Mouse (Mus musculus): Measurements from ENCODE around the gene Arl8a. TPM values are rescaled to one million over a fixed set of nuclear protein-coding genes. Genes with fewer than 3 reads are reported as not detected.

Arl8a gene
- polyA plus RNA-seq, 1 experiment from 2014 or later = 60.6 TPM

DNA sequence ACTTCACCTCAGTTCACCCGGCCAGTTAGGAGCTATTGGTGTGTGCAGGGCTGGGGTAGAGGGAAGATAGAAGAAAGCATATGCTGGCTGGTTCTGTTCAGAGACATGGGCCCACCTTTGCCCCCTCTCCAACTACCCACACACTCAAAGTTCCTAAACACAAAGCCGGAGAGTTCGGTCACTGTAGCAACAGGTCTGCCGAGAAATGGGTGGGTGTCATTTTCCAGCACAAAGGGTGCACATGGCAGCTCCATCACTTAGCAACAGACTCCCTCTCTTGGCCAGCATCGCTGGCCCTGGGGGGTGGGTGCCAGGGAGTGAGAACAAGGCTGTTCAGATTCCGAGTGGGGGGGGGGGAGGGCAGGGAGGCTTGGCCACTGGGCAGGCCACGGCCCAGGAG, 12.4 kb downstream of the Arl8a start:
- Histone ChIP-seq H3K9me3 (no peaks in the 10 kb centered on the region), H3K4me1 (replicated peaks) (peaks cover 10% of the 10 kb centered on the region), H3K9ac (no peak overlapping the region), H3K27ac (no peak overlapping the region), H3K27me3 (replicated peaks) (no peaks in the 10 kb centered on the region), H3K36me3 (peaks cover 7% of the 10 kb centered on the region; the same call in 1 of the 2 replicates), H3K4me3 (replicated peaks) (no peak overlapping the region), H3K4me2 (replicated peaks) (no peak overlapping the region)
- no peak for ATAC-seq
- WGBS = 70% methylated on average over 7 of the region's 7 CpGs

DNA sequence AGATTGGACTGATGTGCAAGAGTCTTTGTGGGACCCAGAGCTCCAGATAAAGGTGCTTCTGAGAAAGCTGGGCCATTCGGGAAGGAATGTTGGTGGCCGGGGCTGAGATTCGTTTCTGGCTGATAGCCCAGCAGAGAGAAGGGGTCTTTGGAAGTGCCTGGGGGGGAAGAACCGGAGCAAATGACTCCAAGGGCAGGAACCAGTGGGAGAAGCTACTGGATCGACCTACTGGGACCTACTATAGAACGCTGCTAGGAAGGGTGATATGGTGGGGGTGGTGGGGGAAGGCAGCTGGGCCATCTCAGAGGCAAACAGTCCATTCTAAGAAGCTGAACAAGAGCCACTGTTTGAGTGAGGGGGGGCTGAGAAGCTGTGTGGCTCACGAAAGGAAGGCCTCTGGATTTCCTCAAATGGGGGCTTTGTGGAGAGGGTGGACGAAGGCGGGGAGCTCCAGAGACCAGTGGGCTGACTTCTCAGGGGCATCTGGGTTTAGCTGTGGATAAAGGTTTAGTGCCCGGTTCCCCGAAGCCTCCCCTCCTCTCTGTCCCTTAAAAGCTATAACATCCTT, 13.0 kb downstream of the Arl8a start:
- Histone ChIP-seq H3K27me3 (replicated peaks) (no peaks in the 10 kb centered on the region), H3K4me3 (replicated peaks) (no peak overlapping the region), H3K4me2 (replicated peaks) (no peak overlapping the region), H3K4me1 (replicated peaks) (peaks cover 4% of the 10 kb centered on the region), H3K9me3 (no peaks in the 10 kb centered on the region), H3K36me3 (peaks cover 7% of the 10 kb centered on the region; the same call in 1 of the 2 replicates), H3K9ac (no peak overlapping the region), H3K27ac (no peak overlapping the region)
- ATAC-seq = no peak
- 59% methylated on average over 11 of the region's 11 CpGs for WGBS

DNA sequence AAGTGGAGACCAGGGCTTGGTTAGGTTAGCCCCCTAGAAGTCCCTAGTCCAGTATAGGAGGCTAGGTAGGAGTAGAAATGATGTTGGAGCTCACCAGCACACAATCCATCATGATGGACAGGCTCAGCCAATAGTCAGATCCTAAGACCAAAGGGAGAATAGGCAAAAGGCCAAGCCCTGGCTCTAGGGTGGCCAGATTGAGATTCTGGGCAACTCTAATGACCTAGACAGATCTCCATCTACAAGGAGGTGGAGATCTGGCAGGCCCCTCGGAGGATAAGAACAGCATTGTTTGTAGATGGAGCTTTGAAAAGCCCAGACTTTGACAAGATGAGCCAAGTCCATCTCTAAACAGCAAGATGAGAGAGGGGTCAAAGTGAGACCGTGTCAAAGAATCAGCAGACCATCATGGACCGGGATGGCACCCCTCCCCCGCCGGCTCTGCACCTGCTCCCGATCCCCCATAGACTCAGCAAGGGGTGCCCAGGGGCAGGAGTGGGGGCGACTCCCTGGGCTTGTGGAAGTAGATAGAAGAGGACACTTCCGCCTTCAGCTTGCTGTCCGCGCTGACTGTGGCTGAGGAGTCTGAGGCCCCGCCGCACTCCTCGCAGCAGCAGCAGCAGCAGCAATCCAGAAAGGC, 13.9 kb downstream of the Arl8a start:
- Histone ChIP-seq H3K27me3 (replicated peaks) (no peaks in the 10 kb centered on the region), H3K27ac (no peak overlapping the region), H3K4me3 (replicated peaks) (no peak overlapping the region), H3K4me1 (replicated peaks) (0 out of 2 replicates have a peak, but pooled peaks cover 3% of the 10 kb centered on the region), H3K4me2 (replicated peaks) (no peak overlapping the region), H3K36me3 (peaks cover 7% of the 10 kb centered on the region; the same call in 1 of the 2 replicates), H3K9ac (no peak overlapping the region), H3K9me3 (no peaks in the 10 kb centered on the region)
- 79% methylated on average over 13 of the region's 13 CpGs for WGBS
- no peak for ATAC-seq

DNA sequence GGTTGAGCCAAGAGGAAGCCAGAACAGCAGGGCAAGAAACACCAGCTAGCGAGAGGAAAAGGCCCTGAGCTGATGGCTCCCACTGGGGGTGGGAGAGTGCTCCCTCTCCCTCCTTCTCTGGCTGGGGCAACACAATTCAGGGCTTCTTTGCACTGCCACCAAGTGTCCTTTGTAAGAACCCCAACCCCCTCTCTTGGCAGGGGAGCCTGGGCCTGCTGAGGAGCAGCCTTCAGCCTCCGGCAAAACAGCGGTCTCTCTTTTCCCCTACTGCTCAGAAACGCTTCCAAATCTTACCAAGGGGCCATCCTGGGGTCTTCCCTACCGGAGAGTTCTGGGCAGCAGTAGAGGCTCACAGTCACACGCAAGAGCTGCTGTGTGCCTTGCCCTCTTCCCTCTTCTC, 16.1 kb downstream of the Arl8a start:
- H3K4me3 ChIP-seq (replicated peaks) = no peak overlapping the region
- H3K9me3 ChIP-seq = no peaks in the 10 kb centered on the region
- no peak overlapping the region for H3K9ac ChIP-seq
- WGBS = 72% methylated on average over 6 of the region's 6 CpGs
- H3K27me3 ChIP-seq (replicated peaks) = no peaks in the 10 kb centered on the region
- no peak for ATAC-seq
- H3K4me1 ChIP-seq (replicated peaks) = 0 out of 2 replicates have a peak, but pooled peaks cover 3% of the 10 kb centered on the region
- H3K27ac ChIP-seq = no peak overlapping the region
- H3K4me2 ChIP-seq (replicated peaks) = no peak overlapping the region
- H3K36me3 ChIP-seq = no peaks in the 10 kb centered on the region

DNA sequence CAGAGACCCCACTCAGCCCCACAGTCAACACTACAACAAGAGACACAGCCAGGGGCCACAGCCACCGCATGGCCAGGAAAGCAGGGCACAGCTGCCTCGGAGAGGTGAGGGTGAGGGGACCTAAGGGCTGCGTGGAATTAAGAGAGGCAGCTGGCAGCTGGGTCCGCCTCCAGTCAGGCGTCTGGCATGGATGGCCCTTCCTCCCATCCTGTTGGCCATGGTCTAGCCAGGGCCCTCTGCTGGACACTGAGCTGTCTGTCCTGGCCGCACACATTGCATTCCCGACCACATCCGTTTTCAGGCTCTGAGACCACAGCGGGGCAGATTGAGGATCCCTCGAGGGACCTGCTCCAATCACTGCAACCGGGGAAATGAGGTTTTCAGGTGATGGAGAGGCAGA, 20.8 kb downstream of the Arl8a start, which contains the start of gene Gpr37l1:
Gpr37l1 (minus strand) TSS at position 247 of the 400 bp plus-strand sequence.
- Histone ChIP-seq H3K27me3 (replicated peaks) (no peaks in the 10 kb centered on the region), H3K9me3 (no peaks in the 10 kb centered on the region), H3K27ac (no peak within 1 kb of the TSS), H3K36me3 (no peaks in the 10 kb centered on the region), H3K4me2 (replicated peaks) (no peak within 1 kb of the TSS), H3K4me3 (replicated peaks) (no peak within 1 kb of the TSS), H3K4me1 (replicated peaks) (peaks cover 15% of the 10 kb centered on the region; the same call in 1 of the 2 replicates), H3K9ac (no peak within 1 kb of the TSS)
- no peak for ATAC-seq
- 64% methylated on average over 11 of the region's 11 CpGs for WGBS

DNA sequence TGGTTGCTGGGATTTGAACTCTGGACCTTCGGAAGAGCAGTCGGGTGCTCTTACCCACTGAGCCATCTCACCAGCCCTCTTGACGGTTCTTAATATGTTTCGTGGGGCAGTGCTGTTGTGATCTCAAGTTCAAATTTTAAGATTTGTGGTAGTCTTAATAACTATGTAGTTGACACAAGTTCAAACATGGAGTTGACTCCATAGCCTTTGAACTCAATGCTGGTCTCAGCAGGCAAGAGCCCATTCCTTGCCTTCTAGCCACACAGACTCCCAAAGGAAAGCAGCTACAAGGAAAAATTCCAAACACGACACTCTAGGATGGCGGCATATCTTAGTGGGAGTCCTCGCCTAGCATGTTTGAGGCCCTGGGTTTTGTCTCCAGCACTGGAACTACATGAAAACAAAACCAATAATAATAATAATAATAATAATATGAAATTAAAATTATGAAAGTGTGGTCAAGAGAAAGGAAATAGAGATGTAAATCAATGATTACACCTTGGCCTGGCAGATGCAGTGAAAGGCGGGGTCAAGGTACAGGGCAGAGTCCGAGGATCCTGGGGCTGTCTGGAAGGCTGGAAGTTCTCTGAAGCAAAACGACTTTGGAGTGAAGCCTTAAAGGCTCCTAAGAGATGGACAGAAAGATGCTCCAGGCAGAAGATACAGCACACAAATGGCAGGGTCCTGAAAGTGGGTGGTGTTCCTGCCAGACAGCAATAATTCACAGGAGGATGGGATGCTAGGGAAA, 22.0 kb downstream of the Arl8a start:
- Histone ChIP-seq H3K9ac (no peak overlapping the region), H3K4me1 (replicated peaks) (peaks cover 12% of the 10 kb centered on the region; the same call in 1 of the 2 replicates), H3K27me3 (replicated peaks) (no peaks in the 10 kb centered on the region), H3K4me3 (replicated peaks) (no peak overlapping the region), H3K27ac (no peak overlapping the region), H3K4me2 (replicated peaks) (no peak overlapping the region), H3K9me3 (no peaks in the 10 kb centered on the region), H3K36me3 (no peaks in the 10 kb centered on the region)
- ATAC-seq = no peak
- 86% methylated on average over 10 of the region's 10 CpGs for WGBS

DNA sequence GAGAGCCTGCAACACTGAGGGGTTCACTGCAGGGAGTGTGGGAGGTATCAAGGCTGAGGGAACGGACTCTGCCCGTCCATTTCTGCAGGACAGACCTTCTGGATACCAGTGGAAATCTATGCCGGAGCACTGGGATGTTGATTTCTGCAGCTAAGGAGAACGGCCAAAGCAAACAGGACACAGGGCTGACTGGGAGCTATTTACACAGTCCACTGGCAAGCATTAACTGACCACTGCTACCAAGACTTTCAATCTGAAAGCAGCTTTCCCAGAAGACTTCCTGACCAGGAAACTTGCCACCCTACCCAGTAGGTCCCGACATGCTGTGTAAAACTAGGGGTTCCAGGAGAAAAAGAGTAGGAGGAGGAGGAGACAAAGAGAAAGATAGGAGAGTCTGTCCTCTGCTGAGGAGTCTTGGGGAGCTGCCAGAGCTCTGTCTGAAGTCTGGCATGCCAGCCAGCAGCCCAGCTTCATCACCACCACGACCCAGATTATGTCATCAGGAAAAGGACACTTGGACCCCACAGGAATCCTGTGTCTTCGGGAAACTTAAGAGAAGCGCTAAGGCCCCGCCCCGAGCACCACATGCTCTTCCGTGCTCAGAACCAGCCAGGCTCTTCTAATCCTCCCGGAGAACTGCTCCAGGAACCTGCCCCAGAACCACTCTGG, 23.1 kb downstream of the Arl8a start:
- WGBS = 45% methylated on average over 12 of the region's 12 CpGs
- Histone ChIP-seq H3K4me2 (replicated peaks) (no peak overlapping the region), H3K27me3 (replicated peaks) (no peaks in the 10 kb centered on the region), H3K4me1 (replicated peaks) (peaks cover 12% of the 10 kb centered on the region; the same call in 1 of the 2 replicates), H3K36me3 (no peaks in the 10 kb centered on the region), H3K27ac (no peak overlapping the region), H3K9ac (no peak overlapping the region), H3K4me3 (replicated peaks) (no peak overlapping the region), H3K9me3 (no peaks in the 10 kb centered on the region)
- no peak for ATAC-seq

DNA sequence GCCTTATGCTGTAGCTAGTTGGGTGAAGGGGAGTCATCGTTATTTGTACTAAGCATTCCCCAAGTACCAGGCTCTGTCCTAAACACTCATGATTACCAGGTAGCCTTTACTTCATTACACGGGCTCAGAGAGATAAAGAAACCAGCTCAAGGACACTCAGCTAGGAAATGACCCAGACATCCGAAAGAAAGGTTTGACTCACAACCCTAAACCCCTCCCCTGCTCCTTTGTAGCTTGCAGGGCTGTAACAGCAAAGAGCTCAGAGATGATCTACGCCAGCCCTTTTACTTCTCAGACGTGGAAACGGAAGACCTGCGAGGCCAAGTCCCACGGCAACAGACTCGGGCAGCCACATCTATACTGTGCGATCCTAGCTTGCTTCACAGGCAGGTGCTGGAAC, 23.7 kb downstream of the Arl8a start:
- no peak overlapping the region for H3K4me2 ChIP-seq (replicated peaks)
- ATAC-seq = no peak
- H3K9ac ChIP-seq = no peak overlapping the region
- no peaks in the 10 kb centered on the region for H3K9me3 ChIP-seq
- no peaks in the 10 kb centered on the region for H3K27me3 ChIP-seq (replicated peaks)
- peaks cover 12% of the 10 kb centered on the region for H3K4me1 ChIP-seq (replicated peaks)
- H3K36me3 ChIP-seq = no peaks in the 10 kb centered on the region
- H3K27ac ChIP-seq = no peak overlapping the region
- no peak overlapping the region for H3K4me3 ChIP-seq (replicated peaks)
- 52% methylated on average over 10 of the region's 10 CpGs for WGBS

DNA sequence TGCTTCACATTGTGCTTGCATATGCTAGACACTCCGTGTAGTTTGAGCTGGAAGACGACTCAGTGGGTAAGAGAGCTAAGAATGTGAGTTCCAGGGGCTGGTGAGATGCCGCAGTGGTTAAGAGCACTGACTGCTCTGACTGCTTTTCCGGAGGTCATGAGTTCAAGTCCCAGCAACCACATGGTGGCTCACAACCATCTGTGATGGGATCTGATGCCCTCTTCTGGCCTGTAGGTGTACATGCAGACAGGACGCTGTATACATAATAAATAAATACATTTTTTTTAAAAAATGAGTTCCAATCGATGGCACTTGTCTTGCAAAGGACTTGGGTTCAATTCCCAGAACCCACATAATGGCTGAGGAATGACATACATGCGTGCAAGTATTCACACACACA, 24.6 kb downstream of the Arl8a start:
- ATAC-seq = no peak
- H3K36me3 ChIP-seq = no peaks in the 10 kb centered on the region
- no peaks in the 10 kb centered on the region for H3K27me3 ChIP-seq (replicated peaks)
- H3K4me1 ChIP-seq (replicated peaks) = peaks cover 12% of the 10 kb centered on the region
- H3K27ac ChIP-seq = no peak overlapping the region
- H3K4me2 ChIP-seq (replicated peaks) = no peak overlapping the region
- no peak overlapping the region for H3K9ac ChIP-seq
- no peaks in the 10 kb centered on the region for H3K9me3 ChIP-seq
- no peak overlapping the region for H3K4me3 ChIP-seq (replicated peaks)
- WGBS = 80% methylated on average over 7 of the region's 7 CpGs

DNA sequence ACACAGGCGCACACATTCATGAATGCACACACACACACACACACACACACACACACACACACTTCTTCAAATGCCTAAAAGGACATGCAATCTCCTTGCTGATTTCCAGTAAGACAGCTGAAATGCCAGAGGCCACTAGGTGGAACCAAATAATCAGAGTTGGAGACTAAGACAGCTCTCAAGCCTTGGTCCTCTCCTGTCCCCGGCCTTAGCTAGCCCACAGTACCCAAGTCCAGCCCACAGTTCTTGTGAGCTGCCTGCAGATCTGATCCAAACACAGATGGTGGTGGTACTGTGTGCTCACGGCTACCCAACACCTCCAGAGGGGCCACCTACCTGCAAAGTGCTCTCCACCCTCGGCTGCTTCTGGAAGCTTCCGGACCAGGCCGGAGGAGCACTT, 25.4 kb downstream of the Arl8a start:
- Histone ChIP-seq H3K9me3 (no peaks in the 10 kb centered on the region), H3K4me2 (replicated peaks) (no peak overlapping the region), H3K4me3 (replicated peaks) (no peak overlapping the region), H3K4me1 (replicated peaks) (peaks cover 12% of the 10 kb centered on the region), H3K9ac (0 out of 2 replicates have a peak overlapping the region, but pooled peaks have one; percentile 15), H3K27ac (no peak overlapping the region), H3K27me3 (replicated peaks) (no peaks in the 10 kb centered on the region), H3K36me3 (no peaks in the 10 kb centered on the region)
- ATAC-seq = peak; percentile 76
- WGBS = 48% methylated on average over 6 of the region's 6 CpGs

DNA sequence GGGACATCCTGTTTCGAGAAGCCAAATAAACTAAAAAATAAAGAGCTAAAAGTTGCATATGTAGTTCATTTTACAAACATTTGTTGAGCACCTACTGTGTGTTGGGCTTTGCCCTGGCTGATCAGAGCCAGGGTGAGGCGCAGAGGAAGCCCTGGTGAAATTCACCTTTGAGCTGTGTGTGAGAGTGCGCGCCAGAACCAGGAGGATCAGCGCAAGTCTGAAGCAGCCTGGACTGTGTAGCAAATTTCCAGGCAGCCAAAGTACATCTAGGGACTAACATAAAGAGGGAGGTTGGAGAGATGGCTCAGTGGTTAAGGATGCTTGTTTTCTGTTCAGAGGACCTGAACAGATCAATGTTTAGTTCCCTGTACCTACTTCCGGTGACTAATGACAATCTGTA, 26.7 kb downstream of the Arl8a start:
- H3K4me3 ChIP-seq (replicated peaks) = no peak overlapping the region
- no peaks in the 10 kb centered on the region for H3K9me3 ChIP-seq
- H3K36me3 ChIP-seq = no peaks in the 10 kb centered on the region
- no peaks in the 10 kb centered on the region for H3K27me3 ChIP-seq (replicated peaks)
- H3K27ac ChIP-seq = no peak overlapping the region
- no peak overlapping the region for H3K4me2 ChIP-seq (replicated peaks)
- H3K9ac ChIP-seq = no peak overlapping the region
- H3K4me1 ChIP-seq (replicated peaks) = peaks cover 12% of the 10 kb centered on the region
- no peak for ATAC-seq
- WGBS = 88% methylated on average over 6 of the region's 6 CpGs

DNA sequence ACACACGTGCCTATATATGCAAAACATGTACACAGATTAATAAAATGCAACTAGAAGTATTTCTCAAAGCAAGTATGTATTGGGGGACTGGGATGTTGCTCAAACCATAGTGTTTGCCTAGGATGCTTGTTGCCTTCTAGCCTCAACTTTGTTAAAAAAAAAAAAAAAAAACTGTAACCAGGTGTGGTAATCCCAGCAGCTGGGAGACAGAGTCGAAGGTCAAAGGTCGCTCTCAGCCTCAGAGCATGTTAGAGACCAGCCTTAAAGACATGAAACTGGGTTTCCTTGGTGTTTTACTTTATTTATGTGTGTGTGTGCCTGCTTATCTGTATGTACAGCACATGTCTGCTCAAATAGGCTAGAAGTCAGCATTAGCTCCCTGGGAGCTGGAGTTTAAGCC, 28.6 kb downstream of the Arl8a start:
- no peaks in the 10 kb centered on the region for H3K9me3 ChIP-seq
- H3K4me3 ChIP-seq (replicated peaks) = no peak overlapping the region
- H3K27me3 ChIP-seq (replicated peaks) = no peaks in the 10 kb centered on the region
- no peak overlapping the region for H3K27ac ChIP-seq
- WGBS = 72% methylated on average over 3 of the region's 3 CpGs
- H3K4me2 ChIP-seq (replicated peaks) = no peak overlapping the region
- no peak overlapping the region for H3K9ac ChIP-seq
- peaks cover 2% of the 10 kb centered on the region; the same call in 1 of the 2 replicates for H3K4me1 ChIP-seq (replicated peaks)
- no peak for ATAC-seq
- H3K36me3 ChIP-seq = no peaks in the 10 kb centered on the region

All from intestine, embryonic 15.5 days (tissue).